Mouse (Mus musculus) macrophage (primary cell): ENCODE results near the gene Serpinf2. TPM values are rescaled to one million over a fixed set of nuclear protein-coding genes. Genes with fewer than 3 reads are reported as not detected.
"Not testable (repeated sequence)": the region's sequence is repeated elsewhere in the genome, so short reads cannot be mapped to it uniquely, and the experiment has no call there.

Experiments
- H3K27ac ChIP-seq: fragments of 350-480 bp; formaldehyde crosslinking; 2 replicates; pipeline ENCODE4 v1.9.0; 2021
- H3K36me3 ChIP-seq: fragments of 350-480 bp; formaldehyde crosslinking; 2 replicates; pipeline ENCODE4 v1.9.0; 2021; ENCODE audit errors: inconsistent target
- H3K4me3 ChIP-seq: fragments of 350-480 bp; formaldehyde crosslinking; 2 replicates; pipeline ENCODE4 v1.9.0; 2021; ENCODE audit errors: inconsistent target
- H3K79me2 ChIP-seq: fragments of 350-480 bp; formaldehyde crosslinking; 2 replicates; pipeline ENCODE4 v1.9.0; 2021; ENCODE audit errors: inconsistent target
- WGBS: methylation state at CpG from one replicate; pipeline ENCODE4 v1.1.7; 2026; ENCODE audit warnings: inconsistent platforms; ENCODE audit not compliant: missing documents; 5-methylcytosine and 5-hydroxymethylcytosine counted together
- polyA plus RNA-seq: library from polyadenylated mRNA; stranded (reverse); fragments of 250-400 nt; gene quantifications from 3 replicates; pipeline ENCODE4 v1.2.4, GENCODE M21; 2018; ENCODE audit warnings: inconsistent platforms

Serpinf2 gene
- polyA plus RNA-seq, 1 experiment from 2014 or later: not detected

GRCm38 (mm10) chr11:75462865-75463336 is 23.5 kb upstream of the Serpinf2 start:
- Histone ChIP-seq H3K27ac (peak overlapping the region; percentile 96), H3K4me3 (peak overlapping the region; percentile 100), H3K36me3 (peaks cover 35% of the 10 kb centered on the region), H3K79me2 (peaks cover 42% of the 10 kb centered on the region)
- 15% methylated on average over 9 of the region's 9 CpGs for WGBS

- 6% methylated on average over 14 of the region's 16 CpGs for WGBS
- peak overlapping the region; percentile 96 for H3K27ac ChIP-seq
- H3K79me2 ChIP-seq: peaks cover 42% of the 10 kb centered on the region
- H3K4me3 ChIP-seq: peak overlapping the region; percentile 100
- peaks cover 35% of the 10 kb centered on the region for H3K36me3 ChIP-seq
Observed at GRCm38 (mm10) chr11:75462253-75462783, 22.9 kb upstream of the Serpinf2 start.

GRCm38 (mm10) chr11:75461743-75462252 is 22.4 kb upstream of the Serpinf2 start:
- 0% methylated on average over 22 of the region's 30 CpGs for WGBS
- Histone ChIP-seq H3K27ac (peak overlapping the region; percentile 96), H3K4me3 (peak overlapping the region; percentile 100), H3K36me3 (peaks cover 35% of the 10 kb centered on the region), H3K79me2 (peaks cover 42% of the 10 kb centered on the region)

GRCm38 (mm10) chr11:75460844-75461742 is 21.7 kb upstream of the Serpinf2 start, which contains the start of gene Tlcd2:
Tlcd2 (plus strand) TSS chr11:75461715.
- peak within 1 kb of the TSS; percentile 100 for H3K4me3 ChIP-seq
- peaks cover 42% of the 10 kb centered on the region for H3K79me2 ChIP-seq
- 1% methylated on average over 45 of the region's 46 CpGs for WGBS
- H3K36me3 ChIP-seq: peaks cover 29% of the 10 kb centered on the region
- H3K27ac ChIP-seq: peak within 1 kb of the TSS; percentile 100

GRCm38 (mm10) chr11:75460103-75460843 is 20.9 kb upstream of the Serpinf2 start:
- H3K27ac ChIP-seq: peak overlapping the region; percentile 100
- peak overlapping the region; percentile 41 for H3K4me3 ChIP-seq
- peaks cover 21% of the 10 kb centered on the region for H3K36me3 ChIP-seq
- H3K79me2 ChIP-seq: peaks cover 39% of the 10 kb centered on the region
- WGBS: under 1% methylated on average over 19 of the region's 19 CpGs

- Histone ChIP-seq H3K4me3 (peak overlapping the region; percentile 3; the same call in 1 of the 2 replicates), H3K27ac (peak overlapping the region; percentile 100), H3K79me2 (peaks cover 33% of the 10 kb centered on the region), H3K36me3 (peaks cover 16% of the 10 kb centered on the region)
- 25% methylated on average over 5 of the region's 5 CpGs for WGBS
Observed at GRCm38 (mm10) chr11:75459751-75460102, 20.3 kb upstream of the Serpinf2 start.

GRCm38 (mm10) chr11:75459141-75459711 is 19.8 kb upstream of the Serpinf2 start:
- no peak overlapping the region; the same call in 1 of the 2 replicates for H3K4me3 ChIP-seq
- H3K79me2 ChIP-seq: peaks cover 31% of the 10 kb centered on the region
- H3K36me3 ChIP-seq: peaks cover 11% of the 10 kb centered on the region
- 39% methylated on average over 5 of the region's 5 CpGs for WGBS
- peak overlapping the region; percentile 100 for H3K27ac ChIP-seq

GRCm38 (mm10) chr11:75458628-75459041 is 19.2 kb upstream of the Serpinf2 start:
- Histone ChIP-seq H3K36me3 (peaks cover 5% of the 10 kb centered on the region), H3K27ac (peak overlapping the region; percentile 100), H3K79me2 (peaks cover 31% of the 10 kb centered on the region), H3K4me3 (no peak overlapping the region)
- 0% methylated on average over 8 of the region's 8 CpGs for WGBS

GRCm38 (mm10) chr11:75458169-75458568 is 18.8 kb upstream of the Serpinf2 start:
- 41% methylated on average over 3 of the region's 3 CpGs for WGBS
- H3K4me3 ChIP-seq: no peak overlapping the region
- peaks cover under 1% of the 10 kb centered on the region; the same call in 1 of the 2 replicates for H3K36me3 ChIP-seq
- peaks cover 31% of the 10 kb centered on the region for H3K79me2 ChIP-seq
- H3K27ac ChIP-seq: peak overlapping the region; percentile 100

GRCm38 (mm10) chr11:75456440-75456871 is 17.1 kb upstream of the Serpinf2 start:
- WGBS: 82% methylated on average over 7 of the region's 7 CpGs
- no peak overlapping the region for H3K27ac ChIP-seq

GRCm38 (mm10) chr11:75455971-75456370 is 16.6 kb upstream of the Serpinf2 start:
- peaks cover 35% of the 10 kb centered on the region for H3K79me2 ChIP-seq
- 100% methylated on average over 2 of the region's 2 CpGs for WGBS
- H3K27ac ChIP-seq: peak overlapping the region; percentile 91
- H3K4me3 ChIP-seq: not testable (repeated sequence)
- H3K36me3 ChIP-seq: peaks cover 17% of the 10 kb centered on the region; the same call in 1 of the 2 replicates

More at GRCm38 (mm10) chr11:75456440-75456871, 17.1 kb upstream of the Serpinf2 start:
- Histone ChIP-seq H3K4me3 (no peak overlapping the region), H3K36me3 (peaks cover 17% of the 10 kb centered on the region; the same call in 1 of the 2 replicates), H3K79me2 (peaks cover 31% of the 10 kb centered on the region)

GRCm38 (mm10) chr11:75455041-75455736 is 15.8 kb upstream of the Serpinf2 start:
- Histone ChIP-seq H3K27ac (peak overlapping the region; percentile 91), H3K79me2 (peaks cover 43% of the 10 kb centered on the region), H3K4me3 (no peak overlapping the region), H3K36me3 (peaks cover 24% of the 10 kb centered on the region; the same call in 1 of the 2 replicates)
- WGBS: 36% methylated on average over 10 of the region's 10 CpGs
